Mouse (Mus musculus) small intestine, adult 2 months (tissue): ENCODE measurements around the gene Olfr97.

Source experiments
- CTCF ChIP-seq: fragments of 200-500 bp; IDR thresholded peaks from 2 replicates; pipeline ENCODE4 v1.5.1; 2012; ENCODE audit warnings: low read depth, mild to moderate bottlenecking, control low read depth, inconsistent platforms, low read length, moderate library complexity, mixed read lengths; ENCODE audit not compliant: insufficient replicate concordance, insufficient read length; ENCODE audit errors: extremely low read depth
- POLR2A ChIP-seq: fragments of 200-500 bp; IDR thresholded peaks from 2 replicates; pipeline ENCODE4 v1.6.1; 2012; ENCODE audit warnings: low read depth, mild to moderate bottlenecking, control low read depth, inconsistent platforms, low read length, moderate library complexity

DNA sequence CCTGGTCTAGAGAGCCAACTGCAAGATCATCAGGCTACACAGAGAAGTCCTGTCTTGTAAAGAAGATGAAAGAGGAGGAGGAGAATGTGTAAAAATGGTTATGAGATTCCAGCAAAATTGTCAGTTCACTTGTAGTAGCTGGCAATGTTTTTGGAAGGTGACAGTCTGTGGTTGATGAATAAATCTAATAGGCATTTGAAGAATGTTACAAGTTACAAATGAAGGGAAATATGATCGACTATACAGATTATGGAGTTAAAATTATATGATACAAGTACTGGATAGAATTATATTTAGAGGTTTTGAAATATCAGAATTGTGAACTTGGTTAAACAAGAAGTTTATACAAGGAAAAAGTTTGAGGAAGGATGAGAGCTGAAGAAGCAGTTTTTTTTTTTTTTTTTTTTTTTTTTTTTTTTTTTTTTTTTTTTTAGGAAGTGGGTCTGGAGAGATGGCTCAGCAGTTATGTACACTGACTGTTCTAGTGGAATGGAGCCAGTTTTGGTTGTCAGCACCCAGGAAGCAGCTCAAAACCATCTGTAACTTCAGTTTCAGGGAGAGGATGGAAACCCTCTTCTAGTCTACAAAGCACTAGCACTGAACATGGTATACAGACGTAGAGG is 38.6 kb upstream of the Olfr97 start:
- TF ChIP-seq CTCF (no peak), POLR2A (no peak)
